8 mouse cellular contexts compared by ENCODE assay signal in the genomic region with DNA sequence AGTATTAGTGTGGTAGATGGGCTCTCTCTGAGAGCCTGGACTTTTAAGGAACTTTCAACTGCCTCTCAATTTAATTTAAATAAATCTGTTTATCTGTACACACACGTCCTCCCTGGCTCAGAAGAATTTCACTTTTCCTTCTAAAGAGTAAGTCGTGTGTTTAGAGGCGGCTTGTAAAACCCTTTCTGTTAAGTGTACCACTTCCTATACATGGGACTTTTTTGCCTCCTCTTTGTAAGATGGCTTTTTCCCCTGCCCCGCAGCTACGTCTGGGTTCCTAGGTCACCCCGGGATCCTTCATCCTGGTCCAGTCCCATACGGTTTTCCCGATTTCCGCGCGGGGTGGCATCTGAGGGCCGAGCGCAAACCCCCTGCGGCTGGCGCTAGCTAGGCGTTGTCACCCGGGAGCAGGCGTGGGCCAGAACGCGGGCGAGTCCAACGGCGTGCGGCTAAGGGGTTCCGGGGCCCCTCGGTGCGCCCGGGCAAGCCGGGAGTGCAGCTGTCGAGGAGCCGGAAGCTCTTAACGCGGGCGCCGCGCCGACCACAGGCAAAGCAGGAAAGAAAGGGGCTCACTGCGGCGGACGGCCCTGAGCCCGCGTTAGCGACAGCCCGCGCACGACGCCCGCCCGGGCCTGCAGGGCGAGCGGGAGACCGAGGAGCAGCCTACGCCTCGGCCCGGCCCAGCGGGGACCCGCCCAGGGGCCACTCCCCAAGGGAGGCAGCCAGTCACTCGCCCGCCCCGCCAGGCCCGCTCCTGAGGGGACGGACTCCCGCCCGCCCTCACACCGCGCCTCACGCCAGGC. TPM values are rescaled to one million over a fixed set of nuclear protein-coding genes. Genes with fewer than 3 reads are reported as not detected.
A peak's percentile ranks its signal among the peaks of the same experiment; 100 is the strongest.
DNase-seq lines count a peak whose midpoint lies in the region; ATAC-seq and TF ChIP-seq lines count a peak whose summit lies in the region.

No protein-coding gene starts in this region.

- H3K4me1 ChIP-seq in embryonic facial prominence, embryonic 13.5 days, result peaks cover 13% of the 10 kb centered on the region
- H3K4me1 ChIP-seq in heart, adult 2 months (ENCODE audit: control insufficient read depth, insufficient read depth, low read length), result peaks cover 3% of the 10 kb centered on the region
- peaks cover 13% of the 10 kb centered on the region for H3K4me1 ChIP-seq in limb, embryonic 14.5 days (ENCODE audit: control insufficient read depth, insufficient read depth, low read length)
- peaks cover 4% of the 10 kb centered on the region; the same call in 1 of the 2 replicates for H3K4me1 ChIP-seq in midbrain, postnatal 0 days (ENCODE audit: insufficient read depth, low read length)

- peak; percentile 16; the same call in 1 of the 2 replicates for TF ChIP-seq CTCF in heart, adult 2 months (IDR thresholded peaks at IDR 0.05)
- TF ChIP-seq CTCF in midbrain, postnatal 0 days (IDR thresholded peaks at IDR 0.05), result no peak

- peak; percentile 94 for ATAC-seq in embryonic facial prominence, embryonic 13.5 days (ENCODE audit: insufficient number of reproducible peaks, insufficient read depth, low FRiP score, low TSS enrichment, low read depth)
- ATAC-seq in limb, embryonic 14.5 days (ENCODE audit: low FRiP score, low read depth), result peak; percentile 91
- peak; percentile 92 for ATAC-seq in midbrain, postnatal 0 days (ENCODE audit: low FRiP score)

- no peaks in the 10 kb centered on the region for H3K27me3 ChIP-seq in embryonic facial prominence, embryonic 13.5 days
- H3K27me3 ChIP-seq in heart, adult 2 months (ENCODE audit: control insufficient read depth, insufficient read depth, low read length), result no peaks in the 10 kb centered on the region
- no peaks in the 10 kb centered on the region for H3K27me3 ChIP-seq in limb, embryonic 14.5 days (ENCODE audit: control insufficient read depth, insufficient read depth, low read length)
- no peaks in the 10 kb centered on the region for H3K27me3 ChIP-seq in midbrain, postnatal 0 days (ENCODE audit: insufficient read depth, low read length)

- H3K4me2 ChIP-seq in embryonic facial prominence, embryonic 13.5 days, result peak overlapping the region; percentile 59
- peak overlapping the region; percentile 51 for H3K4me2 ChIP-seq in limb, embryonic 14.5 days (replicated peaks; ENCODE audit: low read depth, low read length, severe bottlenecking)
- peak overlapping the region; percentile 53 for H3K4me2 ChIP-seq in midbrain, postnatal 0 days (ENCODE audit: low read depth, low read length, poor library complexity, severe bottlenecking)

- peaks cover 27% of the 10 kb centered on the region for H3K36me3 ChIP-seq in embryonic facial prominence, embryonic 13.5 days
- H3K36me3 ChIP-seq in heart, adult 2 months (ENCODE audit: control insufficient read depth, insufficient read depth, low read length), result peaks cover 10% of the 10 kb centered on the region
- H3K36me3 ChIP-seq in limb, embryonic 14.5 days (ENCODE audit: control insufficient read depth, insufficient read depth, low read length), result peaks cover 22% of the 10 kb centered on the region
- H3K36me3 ChIP-seq in midbrain, postnatal 0 days (ENCODE audit: insufficient read depth, low read length), result peaks cover 18% of the 10 kb centered on the region

- WGBS in embryonic facial prominence, embryonic 13.5 days, result under 1% methylated on average over 67 of the region's 67 CpGs
- under 1% methylated on average over 65 of the region's 67 CpGs for WGBS in heart, adult 2 months
- WGBS in limb, embryonic 14.5 days, result under 1% methylated on average over 61 of the region's 67 CpGs
- WGBS in midbrain, postnatal 0 days, result under 1% methylated on average over 57 of the region's 67 CpGs

- H3K9me3 ChIP-seq in embryonic facial prominence, embryonic 13.5 days, result no peaks in the 10 kb centered on the region
- H3K9me3 ChIP-seq in limb, embryonic 14.5 days (ENCODE audit: control insufficient read depth, low read length), result no peaks in the 10 kb centered on the region
- no peaks in the 10 kb centered on the region for H3K9me3 ChIP-seq in midbrain, postnatal 0 days (ENCODE audit: low read length)

- H3K79me2 ChIP-seq in heart, adult 2 months (replicated peaks; ENCODE audit: control insufficient read depth, insufficient read depth, low read length), result peaks cover 2% of the 10 kb centered on the region; the same call in 1 of the 2 replicates

- peak overlapping the region; percentile 94 for H3K9ac ChIP-seq in embryonic facial prominence, embryonic 13.5 days
- peak overlapping the region; percentile 88 for H3K9ac ChIP-seq in heart, adult 2 months (ENCODE audit: low read depth, low read length)
- peak overlapping the region; percentile 98 for H3K9ac ChIP-seq in limb, embryonic 14.5 days (ENCODE audit: low read depth, low read length, severe bottlenecking)
- H3K9ac ChIP-seq in midbrain, postnatal 0 days (replicated peaks; ENCODE audit: low read length, poor library complexity, severe bottlenecking), result peak overlapping the region; percentile 97

- H3K27ac ChIP-seq in embryonic facial prominence, embryonic 13.5 days, result peak overlapping the region; percentile 98
- peak overlapping the region; percentile 94 for H3K27ac ChIP-seq in heart, adult 2 months
- peak overlapping the region; percentile 98 for H3K27ac ChIP-seq in limb, embryonic 14.5 days (replicated peaks; ENCODE audit: low read depth, low read length)
- peak overlapping the region; percentile 99 for H3K27ac ChIP-seq in midbrain, postnatal 0 days (ENCODE audit: low read depth, low read length)

- no peak for TF ChIP-seq EP300 in heart, adult 2 months (IDR thresholded peaks at IDR 0.05; ENCODE audit: insufficient read depth, low read depth, low read length)

- peak; percentile 59; the same call in 1 of the 2 replicates for TF ChIP-seq POLR2A in heart, adult 2 months (IDR thresholded peaks at IDR 0.05; ENCODE audit: insufficient read depth, low read depth, low read length)
- peak; percentile 65; the same call in 1 of the 2 replicates for TF ChIP-seq POLR2A in limb, embryonic 14.5 days (IDR thresholded peaks at IDR 0.05; ENCODE audit: borderline replicate concordance, extremely low read depth, insufficient read depth, insufficient read length)

- intact Hi-C loops in heart, adult 2 months (cut with DNase I), result loop anchor here (1.0 to 5.0 kb wide), 3 partner anchors 63 to 153 kb away; a partner anchor contains a TSS

- peak overlapping the region; percentile 81 for H3K4me3 ChIP-seq in embryonic facial prominence, embryonic 13.5 days
- H3K4me3 ChIP-seq in heart, adult 2 months, result peak overlapping the region; percentile 85
- H3K4me3 ChIP-seq in limb, embryonic 14.5 days (replicated peaks; ENCODE audit: low read length), result peak overlapping the region; percentile 84
- peak overlapping the region; percentile 92 for H3K4me3 ChIP-seq in midbrain, postnatal 0 days (ENCODE audit: low read depth, low read length)

- peak; percentile 92 for DNase-seq in 3134 (ENCODE audit: extremely low read depth, insufficient read length, low spot score)
- DNase-seq in adrenal gland, postnatal 36 days, result peak; percentile 97
- DNase-seq in heart, adult 2 months, result peak; percentile 93 to 96
- peak; percentile 93 for DNase-seq in kidney, adult 9 months
- DNase-seq in limb, embryonic 14.5 days (ENCODE audit: low spot score), result peak; percentile 83
- peak; percentile 79 for DNase-seq in midbrain, postnatal 0 days (ENCODE audit: low spot score)
- peak; percentile 84 to 89 for DNase-seq in spleen, postnatal 14 days (ENCODE audit: low spot score in 2 of 2)

RNA-seq across cellular contexts. Expression of a gene that starts 0.6 kb away (rescaled TPM):
- total RNA-seq in adrenal gland, postnatal 36 days (2021), result 10 to 100 TPM; 66.8 to 67.6 TPM
- polyA plus RNA-seq in embryonic facial prominence, embryonic 13.5 days (2015; fragmentation: Nextera tagmentation; extraction: Ambion mirVana), result 54.3 and 59.4 TPM in 2 replicates
- total RNA-seq in heart, adult 2 months (2021), result 10 to 100 TPM; 60.9 to 69.2 TPM
- polyA plus RNA-seq in heart, adult 2 months (2012; rRNA removed), result 16.0 and 35.0 TPM in 2 replicates
- polyA plus RNA-seq in limb, embryonic 14.5 days (2012; rRNA removed), result 82.6 and 88.4 TPM in 2 replicates
- polyA plus RNA-seq in limb, embryonic 14.5 days (2014; fragmentation: Nextera tagmentation; extraction: Ambion mirVana), result 67.1 and 69.9 TPM in 2 replicates
- total RNA-seq in midbrain, postnatal 0 days (2014; rRNA removed), result 147 and 223 TPM in 2 replicates
- 102 and 124 TPM in 2 replicates for polyA plus RNA-seq in midbrain, postnatal 0 days (2015; fragmentation: Nextera tagmentation; extraction: Ambion mirVana)

RNA-seq across cellular contexts. Expression of a gene that starts 49.0 kb away (rescaled TPM):
- total RNA-seq in adrenal gland, postnatal 36 days (2021), result 1 to 10 TPM in 1 of 2 experiments, under 1 TPM in 1; 0.79 to 1.0 TPM
- polyA plus RNA-seq in embryonic facial prominence, embryonic 13.5 days (2015; fragmentation: Nextera tagmentation; extraction: Ambion mirVana), result 1.6 and 1.7 TPM in 2 replicates
- total RNA-seq in heart, adult 2 months (2021), result under 1 TPM; 0.26 to 0.48 TPM
- 0.31 and 0.53 TPM in 2 replicates for polyA plus RNA-seq in heart, adult 2 months (2012; rRNA removed)
- polyA plus RNA-seq in limb, embryonic 14.5 days (2012; rRNA removed), result 5.6 and 6.3 TPM in 2 replicates
- 1.5 and 1.8 TPM in 2 replicates for polyA plus RNA-seq in limb, embryonic 14.5 days (2014; fragmentation: Nextera tagmentation; extraction: Ambion mirVana)
- total RNA-seq in midbrain, postnatal 0 days (2014; rRNA removed), result 0.11 and 0.66 TPM in 2 replicates
- polyA plus RNA-seq in midbrain, postnatal 0 days (2015; fragmentation: Nextera tagmentation; extraction: Ambion mirVana), result 0.11 and 0.15 TPM in 2 replicates

Comparison
In these comparisons a context has a peak if more than half of its experiments do, and no peak if none do; other contexts are left out.
1. Peak in every context shown above with its lines: DNase-seq, ATAC-seq, H3K4me3 ChIP-seq and H3K27ac ChIP-seq.